Mouse (Mus musculus) bone marrow macrophage, adult 2 months (primary cell): ENCODE measurements around the gene BC004004.

Source experiments
- CTCF ChIP-seq: IDR thresholded peaks from 2 replicates; pipeline ENCODE4 v1.5.1; 2012; ENCODE audit warnings: low read depth, mild to moderate bottlenecking, low read length, moderate library complexity
- POLR2A ChIP-seq: IDR thresholded peaks from 2 replicates; pipeline ENCODE4 v1.6.1; 2012; ENCODE audit warnings: mild to moderate bottlenecking, low read depth, low read length, borderline replicate concordance

GRCm38 (mm10) chr17:29348996-29349395 lies 80.4 kb downstream of the BC004004 start:
- no peak for TF ChIP-seq CTCF
- TF ChIP-seq POLR2A = no peak
